ENCODE assay signal across 25 mouse cellular contexts in the genomic region with DNA sequence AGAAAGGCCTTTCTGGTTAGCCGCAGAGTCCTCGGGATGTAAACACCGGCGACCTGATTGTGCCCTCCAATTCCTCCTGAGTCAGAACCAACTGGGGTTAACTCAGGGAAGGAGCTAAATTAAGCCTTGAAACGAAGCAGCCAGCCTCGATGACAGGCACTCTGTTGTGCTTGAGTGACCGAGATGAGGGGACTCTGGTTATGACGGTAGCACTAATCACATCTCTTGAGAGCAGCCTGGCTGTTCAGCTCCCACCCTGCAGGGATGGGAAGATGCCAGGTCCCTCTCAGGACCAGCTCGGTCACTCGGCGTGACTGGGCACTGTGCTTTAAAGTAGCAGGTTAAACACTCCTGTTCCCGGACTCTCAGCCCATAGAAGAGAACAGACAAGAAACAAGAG. TPM values are rescaled to one million over a fixed set of nuclear protein-coding genes. Genes with fewer than 3 reads are reported as not detected.
DNase-seq lines count a peak whose midpoint lies in the region; ATAC-seq and TF ChIP-seq lines count a peak whose summit lies in the region.
"Had no signal": no experiment of that assay in that cellular context is flagged by ENCODE, and none has a peak within 500 bp of the region (broad histone marks: within the 10 kb centered on the region; RNA-seq: fewer than 3 reads in every experiment).

No protein-coding gene starts in this region.

- 31% methylated on average over 12 of the region's 12 CpGs for WGBS in heart, postnatal 0 days
- WGBS in forebrain, embryonic 16.5 days = 75% methylated on average over 12 of the region's 12 CpGs
- 39% methylated on average over 12 of the region's 12 CpGs for WGBS in lung, adult 2 months

- 0 out of 2 replicates have a peak, but pooled peaks have one; percentile 24 for ATAC-seq in cerebellum, adult (ENCODE audit: insufficient number of reproducible peaks, low FRiP score, low TSS enrichment)
- ATAC-seq in heart, postnatal 0 days (ENCODE audit: insufficient read depth, low read depth) = peak; percentile 92
- no peak for ATAC-seq in forebrain, embryonic 16.5 days

- no peak overlapping the region for H3K4me3 ChIP-seq in heart, postnatal 0 days (ENCODE audit: low read depth, low read length)
- no peak overlapping the region for H3K4me3 ChIP-seq in forebrain, embryonic 16.5 days (replicated peaks; ENCODE audit: low read length)
- H3K4me3 ChIP-seq in lung, adult 2 months (replicated peaks; ENCODE audit: extremely low read depth, low read depth, low read length) = no peak overlapping the region
- H3K4me3 ChIP-seq: embryonic facial prominence, embryonic 15.5 days; forebrain, embryonic 10.5 days; hindbrain, embryonic 13.5 days; limb, embryonic 10.5 days; midbrain, embryonic 12.5 days; myocyte; neural tube, embryonic 15.5 days; stomach, embryonic 15.5 days had no signal

- no peaks in the 10 kb centered on the region for H3K9me3 ChIP-seq in heart, postnatal 0 days (replicated peaks; ENCODE audit: control insufficient read depth, low read length)
- H3K9me3 ChIP-seq in forebrain, embryonic 16.5 days (ENCODE audit: control insufficient read depth, low read length) = no peaks in the 10 kb centered on the region
- H3K9me3 ChIP-seq: embryonic facial prominence, embryonic 15.5 days; forebrain, embryonic 10.5 days; hindbrain, embryonic 13.5 days; limb, embryonic 10.5 days; midbrain, embryonic 12.5 days; neural tube, embryonic 15.5 days; stomach, embryonic 15.5 days had no signal

- no peak for TF ChIP-seq POLR2A in lung, adult 2 months (IDR thresholded peaks at IDR 0.05; ENCODE audit: borderline replicate concordance, extremely low read depth, low read depth, low read length)

- H3K36me3 ChIP-seq in heart, postnatal 0 days (replicated peaks; ENCODE audit: control insufficient read depth, insufficient read depth, low read length) = no peaks in the 10 kb centered on the region
- H3K36me3 ChIP-seq in forebrain, embryonic 16.5 days (ENCODE audit: control insufficient read depth, insufficient read depth) = no peaks in the 10 kb centered on the region
- H3K36me3 ChIP-seq: embryonic facial prominence, embryonic 15.5 days; forebrain, embryonic 10.5 days; hindbrain, embryonic 13.5 days; limb, embryonic 10.5 days; midbrain, embryonic 12.5 days; stomach, embryonic 15.5 days had no signal

- peaks cover 88% of the 10 kb centered on the region for H3K27me3 ChIP-seq in heart, postnatal 0 days (ENCODE audit: control insufficient read depth, insufficient read depth, low read length)
- no peaks in the 10 kb centered on the region for H3K27me3 ChIP-seq in forebrain, embryonic 16.5 days (replicated peaks; ENCODE audit: control insufficient read depth, insufficient read depth, low read length)
- H3K27me3 ChIP-seq: embryonic facial prominence, embryonic 15.5 days; hindbrain, embryonic 13.5 days; midbrain, embryonic 12.5 days; neural tube, embryonic 15.5 days; stomach, embryonic 15.5 days had no signal

- no peak overlapping the region for H3K4me2 ChIP-seq in heart, postnatal 0 days (ENCODE audit: low read depth, low read length)
- no peak overlapping the region for H3K4me2 ChIP-seq in forebrain, embryonic 16.5 days (ENCODE audit: low read length)
- H3K4me2 ChIP-seq: embryonic facial prominence, embryonic 15.5 days; hindbrain, embryonic 13.5 days; liver, embryonic 11.5 days; lung, embryonic 14.5 days; midbrain, embryonic 12.5 days; neural tube, embryonic 15.5 days; stomach, embryonic 15.5 days had no signal

- TF ChIP-seq CTCF in heart, postnatal 0 days (IDR thresholded peaks at IDR 0.05; ENCODE audit: low read depth) = no peak
- TF ChIP-seq CTCF in lung, adult 2 months (IDR thresholded peaks at IDR 0.05; ENCODE audit: insufficient read depth, low read length) = no peak

- H3K9ac ChIP-seq in heart, postnatal 0 days (replicated peaks; ENCODE audit: low read depth, low read length) = no peak overlapping the region
- H3K9ac ChIP-seq in forebrain, embryonic 16.5 days (replicated peaks; ENCODE audit: low read depth, low read length) = no peak overlapping the region
- H3K9ac ChIP-seq: embryonic facial prominence, embryonic 15.5 days; hindbrain, embryonic 13.5 days; lung, embryonic 14.5 days; midbrain, embryonic 12.5 days; neural tube, embryonic 15.5 days; stomach, embryonic 15.5 days had no signal

- DNase-seq in cerebellum, adult 8-10 months = no peak
- DNase-seq in cerebellum, adult 9-11 months = peak; percentile 57
- peak; percentile 30 for DNase-seq in heart, adult 8-10 months (ENCODE audit: low spot score)
- DNase-seq in heart, postnatal 0 days (ENCODE audit: low spot score) = peak; percentile 76
- no peak for DNase-seq in lung, postnatal 36 days
- no peak for DNase-seq in lung, adult 2 months
- DNase-seq: adrenal gland, postnatal 10 days; gastrocnemius, postnatal 25 days; kidney, adult 9 months; lung, embryonic 14.5 days; spleen, adult 18-20 months; thymus, adult 2 months had no signal

- H3K4me1 ChIP-seq in heart, postnatal 0 days (ENCODE audit: control insufficient read depth, insufficient read depth) = no peaks in the 10 kb centered on the region
- no peaks in the 10 kb centered on the region for H3K4me1 ChIP-seq in forebrain, embryonic 16.5 days (replicated peaks; ENCODE audit: control insufficient read depth, insufficient read depth, low read length)
- no peaks in the 10 kb centered on the region for H3K4me1 ChIP-seq in lung, adult 2 months (ENCODE audit: control insufficient read depth, insufficient read depth, low read length)
- H3K4me1 ChIP-seq: embryonic facial prominence, embryonic 15.5 days; midbrain, embryonic 12.5 days; stomach, embryonic 15.5 days had no signal

- peak; percentile 63; the same call in 1 of the 2 replicates for TF ChIP-seq EP300 in heart, postnatal 0 days (IDR thresholded peaks at IDR 0.05; ENCODE audit: low read depth)

- no peak overlapping the region for H3K27ac ChIP-seq in heart, postnatal 0 days (ENCODE audit: low read depth)
- no peak overlapping the region for H3K27ac ChIP-seq in forebrain, embryonic 16.5 days (ENCODE audit: low read length)
- H3K27ac ChIP-seq: embryonic facial prominence, embryonic 15.5 days; forebrain, embryonic 10.5 days; hindbrain, embryonic 13.5 days; limb, embryonic 10.5 days; macrophage; midbrain, embryonic 12.5 days; neural tube, embryonic 15.5 days; stomach, embryonic 15.5 days had no signal

RNA-seq across cellular contexts. Expression of a gene that starts 43.3 kb away (rescaled TPM):
- under 1 TPM in 2 of 4 experiments, not detected in 2; 0.19 to 0.22 TPM for total RNA-seq in heart, adult 8-10 months (2022)
- total RNA-seq in heart, postnatal 0 days (2014; rRNA removed; ENCODE audit: low replicate concordance) = not detected in 2 replicates
- not detected in 2 replicates for polyA plus RNA-seq in heart, postnatal 0 days (2015; fragmentation: Nextera tagmentation; extraction: Ambion mirVana)
- polyA plus RNA-seq in forebrain, embryonic 16.5 days (2015; fragmentation: Nextera tagmentation; extraction: Ambion mirVana) = 5.3 and 9.0 TPM in 2 replicates
- polyA plus RNA-seq in lung, adult 2 months (2012; rRNA removed) = not detected in 2 replicates
- total RNA-seq: CH12.LX; gastrocnemius, postnatal 25 days had no signal
- polyA plus RNA-seq: macrophage, myocyte had no signal

Comparison
In these comparisons a context has a peak if more than half of its experiments do, and no peak if none do; other contexts are left out.
1. DNase-seq: peak in cerebellum, adult 9-11 months (single experiment), heart, adult 8-10 months (single experiment) and heart, postnatal 0 days (single experiment); none in cerebellum, adult 8-10 months (single experiment), lung, postnatal 36 days (single experiment) and lung, adult 2 months (single experiment).